ENCODE assay signal across 40 mouse cellular contexts in the genomic region with DNA sequence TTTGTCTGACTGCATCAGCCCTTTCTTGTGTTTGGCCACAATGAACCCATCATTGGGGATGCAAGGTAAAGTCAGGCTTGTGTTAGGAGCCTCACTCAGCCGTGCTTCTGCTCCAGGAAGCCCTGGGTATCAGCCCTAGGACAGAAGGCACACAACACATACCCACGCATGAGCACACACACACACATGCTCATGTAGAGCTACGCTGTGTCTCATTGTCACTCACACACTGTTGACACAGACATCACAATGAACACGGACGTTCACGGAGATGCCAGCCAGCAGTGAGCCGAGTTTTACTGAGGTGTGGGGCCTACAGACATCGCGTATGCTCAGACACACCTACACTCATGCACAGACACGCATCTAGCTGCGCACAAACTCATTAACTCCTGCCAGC. TPM values are rescaled to one million over a fixed set of nuclear protein-coding genes. Genes with fewer than 3 reads are reported as not detected.
DNase-seq lines count a peak whose midpoint lies in the region; ATAC-seq and TF ChIP-seq lines count a peak whose summit lies in the region.
"Had no signal": no experiment of that assay in that cellular context is flagged by ENCODE, and none has a peak within 500 bp of the region (broad histone marks: within the 10 kb centered on the region; RNA-seq: fewer than 3 reads in every experiment).

No protein-coding gene starts in this region.

- H3K4me1 ChIP-seq in embryonic facial prominence, embryonic 11.5 days (ENCODE audit: control insufficient read depth, insufficient read depth, low read length) = no peaks in the 10 kb centered on the region
- H3K4me1 ChIP-seq in embryonic facial prominence, embryonic 10.5 days = peaks cover 16% of the 10 kb centered on the region
- H3K4me1 ChIP-seq in midbrain, embryonic 14.5 days (ENCODE audit: control insufficient read depth, insufficient read depth, low read length) = no peaks in the 10 kb centered on the region
- peaks cover 4% of the 10 kb centered on the region for H3K4me1 ChIP-seq in midbrain, embryonic 16.5 days (ENCODE audit: control insufficient read depth, insufficient read depth, low read length)
- no peaks in the 10 kb centered on the region for H3K4me1 ChIP-seq in stomach, postnatal 0 days (replicated peaks; ENCODE audit: control insufficient read depth, insufficient read depth)
- H3K4me1 ChIP-seq: embryonic facial prominence, embryonic 12.5 days; forebrain, embryonic 10.5 days; forebrain, embryonic 15.5 days; liver, embryonic 13.5 days; midbrain, embryonic 15.5 days; stomach, embryonic 15.5 days had no signal

- no peak for TF ChIP-seq CTCF in stomach, postnatal 0 days (IDR thresholded peaks at IDR 0.05; ENCODE audit: low read depth)

- no peak for TF ChIP-seq EP300 in stomach, postnatal 0 days (optimal IDR thresholded peaks at IDR 0.05)

- H3K27ac ChIP-seq in embryonic facial prominence, embryonic 11.5 days (replicated peaks; ENCODE audit: low read depth, low read length) = no peak overlapping the region
- no peak overlapping the region for H3K27ac ChIP-seq in embryonic facial prominence, embryonic 10.5 days (replicated peaks)
- no peak overlapping the region for H3K27ac ChIP-seq in midbrain, embryonic 14.5 days (replicated peaks; ENCODE audit: low read depth, low read length)
- H3K27ac ChIP-seq in midbrain, embryonic 16.5 days (ENCODE audit: low read length) = no peak overlapping the region
- peak overlapping the region; percentile 35; the same call in 1 of the 2 replicates for H3K27ac ChIP-seq in stomach, postnatal 0 days (replicated peaks)
- H3K27ac ChIP-seq: embryonic facial prominence, embryonic 12.5 days; forebrain, embryonic 10.5 days; forebrain, embryonic 15.5 days; heart, embryonic 13.5 days; kidney, embryonic 15.5 days; limb, embryonic 13.5 days; liver, embryonic 13.5 days; midbrain, embryonic 15.5 days; neural tube, embryonic 12.5 days; stomach, embryonic 15.5 days had no signal

- no peak overlapping the region for H3K4me3 ChIP-seq in embryonic facial prominence, embryonic 11.5 days (ENCODE audit: low read depth, low read length)
- no peak overlapping the region for H3K4me3 ChIP-seq in embryonic facial prominence, embryonic 10.5 days
- no peak overlapping the region for H3K4me3 ChIP-seq in midbrain, embryonic 14.5 days (replicated peaks; ENCODE audit: low read depth, low read length)
- no peak overlapping the region for H3K4me3 ChIP-seq in midbrain, embryonic 16.5 days (ENCODE audit: low read depth, low read length)
- H3K4me3 ChIP-seq in stomach, postnatal 0 days (ENCODE audit: low read depth, low read length) = no peak overlapping the region
- H3K4me3 ChIP-seq: embryonic facial prominence, embryonic 12.5 days; forebrain, embryonic 10.5 days; forebrain, embryonic 15.5 days; heart, embryonic 13.5 days; kidney, embryonic 15.5 days; left cerebral cortex, adult 2 months; limb, embryonic 13.5 days; liver, embryonic 13.5 days; midbrain, embryonic 15.5 days; neural tube, embryonic 12.5 days; stomach, embryonic 15.5 days had no signal

- H3K9me3 ChIP-seq in embryonic facial prominence, embryonic 11.5 days (replicated peaks; ENCODE audit: control insufficient read depth, low read length) = no peaks in the 10 kb centered on the region
- 0 out of 2 replicates have a peak, but pooled peaks cover 2% of the 10 kb centered on the region for H3K9me3 ChIP-seq in embryonic facial prominence, embryonic 10.5 days
- no peaks in the 10 kb centered on the region for H3K9me3 ChIP-seq in midbrain, embryonic 14.5 days (ENCODE audit: control insufficient read depth, low read length)
- no peaks in the 10 kb centered on the region for H3K9me3 ChIP-seq in midbrain, embryonic 16.5 days (replicated peaks; ENCODE audit: control insufficient read depth, low read length, poor library complexity, severe bottlenecking)
- no peaks in the 10 kb centered on the region for H3K9me3 ChIP-seq in stomach, postnatal 0 days (ENCODE audit: control insufficient read depth, low read length)
- H3K9me3 ChIP-seq: embryonic facial prominence, embryonic 12.5 days; forebrain, embryonic 10.5 days; forebrain, embryonic 15.5 days; heart, embryonic 13.5 days; kidney, embryonic 15.5 days; limb, embryonic 13.5 days; liver, embryonic 13.5 days; midbrain, embryonic 15.5 days; neural tube, embryonic 12.5 days; stomach, embryonic 15.5 days had no signal

- WGBS in embryonic facial prominence, embryonic 11.5 days = 84% methylated on average over 11 of the region's 11 CpGs
- whole genome bisulfite sequencing in embryonic facial prominence, embryonic 10.5 days = 85% methylated on average over 11 of the region's 11 CpGs
- WGBS in midbrain, embryonic 14.5 days = 78% methylated on average over 11 of the region's 11 CpGs
- WGBS in midbrain, embryonic 16.5 days = 79% methylated on average over 11 of the region's 11 CpGs
- WGBS in stomach, postnatal 0 days = 75% methylated on average over 11 of the region's 11 CpGs

- H3K36me3 ChIP-seq in embryonic facial prominence, embryonic 11.5 days (replicated peaks; ENCODE audit: control insufficient read depth, insufficient read depth, low read depth, low read length) = no peaks in the 10 kb centered on the region
- no peaks in the 10 kb centered on the region for H3K36me3 ChIP-seq in embryonic facial prominence, embryonic 10.5 days (replicated peaks)
- no peaks in the 10 kb centered on the region for H3K36me3 ChIP-seq in midbrain, embryonic 14.5 days (ENCODE audit: control insufficient read depth, insufficient read depth, low read length)
- H3K36me3 ChIP-seq in midbrain, embryonic 16.5 days (ENCODE audit: control insufficient read depth, insufficient read depth, low read length) = no peaks in the 10 kb centered on the region
- no peaks in the 10 kb centered on the region for H3K36me3 ChIP-seq in stomach, postnatal 0 days (ENCODE audit: control insufficient read depth, insufficient read depth, low read length)
- H3K36me3 ChIP-seq: embryonic facial prominence, embryonic 12.5 days; forebrain, embryonic 10.5 days; forebrain, embryonic 15.5 days; heart, embryonic 13.5 days; kidney, embryonic 15.5 days; limb, embryonic 13.5 days; liver, embryonic 13.5 days; midbrain, embryonic 15.5 days; neural tube, embryonic 12.5 days; stomach, embryonic 15.5 days had no signal

- H3K27me3 ChIP-seq in embryonic facial prominence, embryonic 11.5 days (ENCODE audit: control insufficient read depth, insufficient read depth, low read length) = no peaks in the 10 kb centered on the region
- no peaks in the 10 kb centered on the region for H3K27me3 ChIP-seq in embryonic facial prominence, embryonic 10.5 days (replicated peaks; ENCODE audit: low read depth, poor library complexity, severe bottlenecking)
- H3K27me3 ChIP-seq in midbrain, embryonic 14.5 days (ENCODE audit: control insufficient read depth, insufficient read depth, low read length) = no peaks in the 10 kb centered on the region
- no peaks in the 10 kb centered on the region for H3K27me3 ChIP-seq in midbrain, embryonic 16.5 days (ENCODE audit: control insufficient read depth, insufficient read depth, low read depth, low read length)
- no peaks in the 10 kb centered on the region for H3K27me3 ChIP-seq in stomach, postnatal 0 days (ENCODE audit: control insufficient read depth, insufficient read depth, low read length)
- H3K27me3 ChIP-seq: embryonic facial prominence, embryonic 12.5 days; forebrain, embryonic 15.5 days; kidney, embryonic 15.5 days; limb, embryonic 13.5 days; liver, embryonic 13.5 days; midbrain, embryonic 15.5 days; neural tube, embryonic 12.5 days; stomach, embryonic 15.5 days had no signal

- 0 out of 2 replicates have a peak, but pooled peaks have one; percentile 29 for ATAC-seq in embryonic facial prominence, embryonic 11.5 days (replicated peaks; ENCODE audit: insufficient number of reproducible peaks, low FRiP score, low TSS enrichment, low read depth)
- no peak for ATAC-seq in midbrain, embryonic 14.5 days (ENCODE audit: low FRiP score, low TSS enrichment)
- ATAC-seq in midbrain, embryonic 16.5 days = no peak
- ATAC-seq in stomach, postnatal 0 days (ENCODE audit: low FRiP score, low TSS enrichment) = no peak
- ATAC-seq: activated CD4-positive, CD25-positive, alpha-beta regulatory T cell, adult 4 months; forebrain, embryonic 15.5 days; inflammation-experienced regulatory T-cells, adult 6 months; lung, postnatal 0 days; midbrain, embryonic 15.5 days had no signal

- DNase-seq in embryonic facial prominence, embryonic 11.5 days (ENCODE audit: low spot score) = no peak
- DNase-seq in embryonic facial prominence, embryonic 10.5 days (ENCODE audit: low spot score) = no peak
- DNase-seq in layer of hippocampus, adult 11-12 months (ENCODE audit: low spot score) = peak; percentile 30
- no peak for DNase-seq in layer of hippocampus, adult 9-10 months (ENCODE audit: low spot score)
- peak; percentile 12 for DNase-seq in midbrain, embryonic 14.5 days
- DNase-seq in stomach, postnatal 0 days (ENCODE audit: low spot score) = no peak
- no peak for DNase-seq in adrenal gland, postnatal 14 days
- DNase-seq: adrenal gland, adult 2 months; cerebellum, adult 8-10 months; gastrocnemius, postnatal 10 days; heart, postnatal 10 days; kidney, adult 11 months; kidney, postnatal 25 days; liver, embryonic 13.5 days; lung, adult 18-20 months; lung, postnatal 4 days; right cerebral cortex, postnatal 25 days; thymus, adult 2 months; thymus, postnatal 36 days had no signal

- H3K4me2 ChIP-seq in embryonic facial prominence, embryonic 11.5 days (ENCODE audit: low read depth, low read length) = no peak overlapping the region
- no peak overlapping the region for H3K4me2 ChIP-seq in midbrain, embryonic 14.5 days (ENCODE audit: low read length)
- H3K4me2 ChIP-seq in midbrain, embryonic 16.5 days (ENCODE audit: low read length) = no peak overlapping the region
- H3K4me2 ChIP-seq in stomach, postnatal 0 days (replicated peaks; ENCODE audit: low read depth) = no peak overlapping the region
- H3K4me2 ChIP-seq: embryonic facial prominence, embryonic 12.5 days; forebrain, embryonic 15.5 days; heart, embryonic 13.5 days; kidney, embryonic 15.5 days; limb, embryonic 13.5 days; liver, embryonic 13.5 days; midbrain, embryonic 15.5 days; neural tube, embryonic 12.5 days; stomach, embryonic 15.5 days had no signal

- H3K9ac ChIP-seq in embryonic facial prominence, embryonic 11.5 days (replicated peaks; ENCODE audit: low read length) = no peak overlapping the region
- no peak overlapping the region; the same call in 1 of the 2 replicates for H3K9ac ChIP-seq in midbrain, embryonic 14.5 days (replicated peaks; ENCODE audit: low read length)
- H3K9ac ChIP-seq in midbrain, embryonic 16.5 days (ENCODE audit: low read depth, low read length) = no peak overlapping the region
- H3K9ac ChIP-seq in stomach, postnatal 0 days (ENCODE audit: low read length) = no peak overlapping the region
- H3K9ac ChIP-seq: embryonic facial prominence, embryonic 12.5 days; forebrain, embryonic 15.5 days; heart, embryonic 13.5 days; kidney, embryonic 15.5 days; limb, embryonic 13.5 days; liver, embryonic 13.5 days; midbrain, embryonic 15.5 days; neural tube, embryonic 12.5 days; stomach, embryonic 15.5 days had no signal

RNA-seq across cellular contexts. Expression of gene Pla2g2f, which starts 1.4 kb away (rescaled TPM):
- not detected in 2 replicates for polyA plus RNA-seq in embryonic facial prominence, embryonic 11.5 days (2014; fragmentation: Nextera tagmentation; extraction: Ambion mirVana)
- polyA plus RNA-seq in embryonic facial prominence, embryonic 10.5 days (2016; fragmentation: Nextera tagmentation; extraction: Ambion mirVana) = not detected in 2 replicates
- polyA plus RNA-seq in midbrain, embryonic 14.5 days (2014; fragmentation: Nextera tagmentation; extraction: Ambion mirVana) = 0.13 TPM in 1 of 2 replicates, not detected in the other
- polyA plus RNA-seq in midbrain, embryonic 16.5 days (2015; fragmentation: Nextera tagmentation; extraction: Ambion mirVana) = 0.11 TPM in 1 of 2 replicates, not detected in the other
- polyA plus RNA-seq in stomach, postnatal 0 days (2015; fragmentation: Nextera tagmentation; extraction: Ambion mirVana) = 8.2 and 8.7 TPM in 2 replicates
- 13.7 and 14.3 TPM in 2 replicates for total RNA-seq in adrenal gland, postnatal 14 days (2021)
- total RNA-seq: CH12.LX; gastrocnemius, postnatal 10 days; hematopoietic stem cell, adult 5-6 weeks; layer of hippocampus, postnatal 10 days; left cerebral cortex, adult 2 months; left cerebral cortex, postnatal 25 days had no signal
- polyA plus RNA-seq: activated CD4-positive, CD25-positive, alpha-beta regulatory T cell, adult 4 months; C2C12; embryonic facial prominence, embryonic 12.5 days; forebrain, embryonic 10.5 days; forebrain, embryonic 15.5 days; gonadal fat pad, adult 2 months; heart, embryonic 13.5 days; inflammation-experienced regulatory T-cells, adult 6 months; liver, embryonic 13.5 days; lung, postnatal 0 days had no signal

RNA-seq across cellular contexts. Expression of gene Ubxn10, which starts 19.0 kb away (rescaled TPM):
- 1.1 and 1.4 TPM in 2 replicates for polyA plus RNA-seq in embryonic facial prominence, embryonic 11.5 days (2014; fragmentation: Nextera tagmentation; extraction: Ambion mirVana)
- 1.3 and 1.4 TPM in 2 replicates for polyA plus RNA-seq in embryonic facial prominence, embryonic 10.5 days (2016; fragmentation: Nextera tagmentation; extraction: Ambion mirVana)
- 3.0 and 3.9 TPM in 2 replicates for polyA plus RNA-seq in midbrain, embryonic 14.5 days (2014; fragmentation: Nextera tagmentation; extraction: Ambion mirVana)
- 4.7 and 5.4 TPM in 2 replicates for polyA plus RNA-seq in midbrain, embryonic 16.5 days (2015; fragmentation: Nextera tagmentation; extraction: Ambion mirVana)
- polyA plus RNA-seq in stomach, postnatal 0 days (2015; fragmentation: Nextera tagmentation; extraction: Ambion mirVana) = 0.64 and 0.81 TPM in 2 replicates
- 0.89 and 1.1 TPM in 2 replicates for total RNA-seq in adrenal gland, postnatal 14 days (2021)
- total RNA-seq: CH12.LX; hematopoietic stem cell, adult 5-6 weeks had no signal
- polyA plus RNA-seq: activated CD4-positive, CD25-positive, alpha-beta regulatory T cell, adult 4 months; C2C12; inflammation-experienced regulatory T-cells, adult 6 months had no signal

RNA-seq across cellular contexts. Expression of gene Pla2g2d, which starts 19.6 kb away (rescaled TPM):
- polyA plus RNA-seq in embryonic facial prominence, embryonic 11.5 days (2014; fragmentation: Nextera tagmentation; extraction: Ambion mirVana) = 0.43 and 1.1 TPM in 2 replicates
- polyA plus RNA-seq in embryonic facial prominence, embryonic 10.5 days (2016; fragmentation: Nextera tagmentation; extraction: Ambion mirVana) = 0.26 and 0.80 TPM in 2 replicates
- 0.43 TPM in 1 of 2 replicates, not detected in the other for polyA plus RNA-seq in midbrain, embryonic 14.5 days (2014; fragmentation: Nextera tagmentation; extraction: Ambion mirVana)
- polyA plus RNA-seq in midbrain, embryonic 16.5 days (2015; fragmentation: Nextera tagmentation; extraction: Ambion mirVana) = 0.20 TPM in 1 of 2 replicates, not detected in the other
- 0.21 and 0.27 TPM in 2 replicates for polyA plus RNA-seq in stomach, postnatal 0 days (2015; fragmentation: Nextera tagmentation; extraction: Ambion mirVana)
- total RNA-seq in adrenal gland, postnatal 14 days (2021) = 1.1 and 10.7 TPM in 2 replicates
- total RNA-seq: CH12.LX; ES-E14; gastrocnemius, postnatal 10 days; heart, postnatal 10 days; hematopoietic stem cell, adult 5-6 weeks; layer of hippocampus, postnatal 10 days had no signal
- polyA plus RNA-seq: C2C12; forebrain, embryonic 15.5 days; heart, embryonic 13.5 days; liver, embryonic 13.5 days; lung, postnatal 0 days had no signal

RNA-seq across cellular contexts. Expression of gene Pla2g2c, which starts 31.4 kb away (rescaled TPM):
- polyA plus RNA-seq in embryonic facial prominence, embryonic 11.5 days (2014; fragmentation: Nextera tagmentation; extraction: Ambion mirVana) = 0.28 and 0.48 TPM in 2 replicates
- 0.52 and 0.65 TPM in 2 replicates for polyA plus RNA-seq in embryonic facial prominence, embryonic 10.5 days (2016; fragmentation: Nextera tagmentation; extraction: Ambion mirVana)
- 0.83 and 0.94 TPM in 2 replicates for polyA plus RNA-seq in midbrain, embryonic 14.5 days (2014; fragmentation: Nextera tagmentation; extraction: Ambion mirVana)
- 0.25 and 0.30 TPM in 2 replicates for polyA plus RNA-seq in midbrain, embryonic 16.5 days (2015; fragmentation: Nextera tagmentation; extraction: Ambion mirVana)
- 0.30 and 0.31 TPM in 2 replicates for polyA plus RNA-seq in stomach, postnatal 0 days (2015; fragmentation: Nextera tagmentation; extraction: Ambion mirVana)
- total RNA-seq in adrenal gland, postnatal 14 days (2021) = not detected in 2 replicates
- total RNA-seq: CH12.LX; heart, postnatal 10 days; hematopoietic stem cell, adult 5-6 weeks; layer of hippocampus, postnatal 10 days; left cerebral cortex, adult 2 months had no signal
- polyA plus RNA-seq: activated CD4-positive, CD25-positive, alpha-beta regulatory T cell, adult 4 months; C2C12; inflammation-experienced regulatory T-cells, adult 6 months; liver, embryonic 13.5 days; thymus, adult 2 months had no signal

Comparison
In these comparisons a context has a peak if more than half of its experiments do, and no peak if none do; other contexts are left out.
1. DNase-seq: peak in layer of hippocampus, adult 11-12 months (single experiment) and midbrain, embryonic 14.5 days (single experiment); none in embryonic facial prominence, embryonic 11.5 days (single experiment), embryonic facial prominence, embryonic 10.5 days (single experiment), layer of hippocampus, adult 9-10 months (single experiment), stomach, postnatal 0 days (single experiment) and adrenal gland, postnatal 14 days (single experiment).